Comparison of ENCODE assay signal across 20 mouse cellular contexts in the genomic region with DNA sequence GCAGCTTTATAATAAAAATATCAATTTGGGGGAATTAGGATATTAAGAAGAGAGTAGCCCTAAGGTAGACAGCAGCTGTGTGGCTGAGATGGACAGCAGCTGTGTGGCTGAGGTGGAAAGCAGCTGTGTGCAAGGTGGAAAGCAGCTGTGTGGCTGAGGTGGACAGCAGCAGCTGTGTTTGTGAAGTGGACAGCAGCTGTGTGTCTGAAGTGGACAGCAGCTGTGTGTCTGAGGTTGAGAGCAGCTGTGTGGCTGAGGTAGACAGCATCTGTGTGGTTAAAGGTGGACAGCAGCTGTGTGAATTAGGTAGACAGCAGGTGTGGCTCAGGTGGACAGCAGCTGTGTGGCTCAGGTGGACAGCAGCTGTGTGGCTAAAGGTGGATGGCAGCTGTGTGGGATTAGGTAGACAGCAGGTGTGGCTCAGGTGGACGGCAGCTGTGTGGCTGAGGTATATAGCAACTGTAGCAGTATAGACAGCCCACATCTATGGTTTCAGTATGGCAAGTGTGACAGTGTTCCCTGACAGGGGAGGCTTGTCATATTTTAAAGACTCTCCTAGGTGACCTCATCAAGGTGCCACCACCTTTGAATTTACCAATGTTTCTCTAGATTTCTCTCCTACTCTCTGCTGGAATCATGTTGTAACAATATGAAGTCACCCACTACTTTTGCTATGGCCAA. TPM values are rescaled to one million over a fixed set of nuclear protein-coding genes. Genes with fewer than 3 reads are reported as not detected.
DNase-seq lines count a peak whose midpoint lies in the region; ATAC-seq and TF ChIP-seq lines count a peak whose summit lies in the region.
"Had no signal": no experiment of that assay in that cellular context is flagged by ENCODE, and none has a peak within 500 bp of the region (broad histone marks: within the 10 kb centered on the region; RNA-seq: fewer than 3 reads in every experiment).

No protein-coding gene starts in this region.

- DNase-seq in liver, adult 2 months (ENCODE audit: extremely low read depth, low read depth, low spot score) = no peak
- DNase-seq in liver (no peak), CH12.LX (ENCODE audit: extremely low read depth) (no peak)
- no peak for DNase-seq in liver, embryonic 13.5 days
- DNase-seq: adrenal gland, adult 8-10 months; B cell, adult 2 months; cerebellum, adult 9-10 months; gastrocnemius, adult 2 months; heart, postnatal 4 days; kidney, adult 11 months; lung, adult 2 months; right cerebral cortex, postnatal 14 days; spleen, adult 18-20 months; thymus, postnatal 36 days had no signal

- no peaks in the 10 kb centered on the region for H3K9me3 ChIP-seq in CH12.LX (replicated peaks; ENCODE audit: low read length)
- no peaks in the 10 kb centered on the region for H3K9me3 ChIP-seq in liver, embryonic 13.5 days (replicated peaks)
- no peaks in the 10 kb centered on the region for H3K9me3 ChIP-seq in heart, embryonic 12.5 days (replicated peaks)
- H3K9me3 ChIP-seq: heart, embryonic 13.5 days; midbrain, embryonic 12.5 days had no signal

- peak; percentile 59 for ATAC-seq in liver, embryonic 13.5 days (ENCODE audit: low read depth)
- ATAC-seq in heart, embryonic 12.5 days (ENCODE audit: insufficient number of reproducible peaks, low FRiP score) = no peak
- no peak for ATAC-seq in erythroid progenitor cell, adult 5-6 weeks (replicated peaks; ENCODE audit: low FRiP score, poor library complexity, severe bottlenecking)
- ATAC-seq: hindbrain, postnatal 0 days had no signal

- TF ChIP-seq RAD21 in CH12.LX (IDR thresholded peaks at IDR 0.05; ENCODE audit: low read depth, low read length) = no peak

- in situ Hi-C loops in CH12.LX (cut with MboI; ENCODE audit: low pct_ligation_motif_present, low pct_unique_long_range_greater_than_20kb, low sequenced_read_pairs) = no loop called here

- no peak for TF ChIP-seq CTCF in liver, adult 2 months (IDR thresholded peaks at IDR 0.05; ENCODE audit: low read depth, low read length)
- TF ChIP-seq CTCF in CH12.LX (conservative IDR thresholded peaks at IDR 0.05 in 1 of 2, IDR thresholded peaks at IDR 0.05 in 1 of 2; ENCODE audit: low read depth in 2 of 2, low read length in 2 of 2) = no peak

- peaks cover 5% of the 10 kb centered on the region for H3K4me1 ChIP-seq in liver, adult 2 months (ENCODE audit: control insufficient read depth, insufficient read depth, low read length)
- peaks cover 0 to 4% of the 10 kb centered on the region in 2 experiments; a peak in 1 of 4 replicates for H3K4me1 ChIP-seq in CH12.LX (ENCODE audit: control insufficient read depth in 1 of 2, insufficient read depth in 2 of 2)
- no peaks in the 10 kb centered on the region for H3K4me1 ChIP-seq in liver, embryonic 13.5 days (replicated peaks)
- H3K4me1 ChIP-seq in heart, embryonic 12.5 days (replicated peaks) = 0 out of 2 replicates have a peak, but pooled peaks cover 3% of the 10 kb centered on the region
- H3K4me1 ChIP-seq: midbrain, embryonic 12.5 days had no signal

- no peak for TF ChIP-seq EP300 in CH12.LX (IDR thresholded peaks at IDR 0.05; ENCODE audit: low read length)

- H3K4me3 ChIP-seq in liver, adult 2 months (ENCODE audit: insufficient read depth, low read depth, low read length) = no peak overlapping the region
- H3K4me3 ChIP-seq in CH12.LX (replicated peaks in 1 of 3; ENCODE audit: low read depth in 2 of 3, low read length in 2 of 3, poor library complexity in 1 of 3) (no peak overlapping the region), myocyte (no peak overlapping the region)
- no peak overlapping the region for H3K4me3 ChIP-seq in liver, embryonic 13.5 days (replicated peaks)
- H3K4me3 ChIP-seq in heart, embryonic 12.5 days = no peak overlapping the region
- H3K4me3 ChIP-seq: gastrocnemius, adult 2 months; heart, embryonic 13.5 days; midbrain, embryonic 12.5 days had no signal

- no peaks in the 10 kb centered on the region for H3K27me3 ChIP-seq in liver, adult 2 months (ENCODE audit: control insufficient read depth, insufficient read depth, low read length)
- H3K27me3 ChIP-seq in CH12.LX (replicated peaks) (no peaks in the 10 kb centered on the region), myocyte (ENCODE audit: control insufficient read depth, insufficient read depth, insufficient read length) (no peaks in the 10 kb centered on the region)
- H3K27me3 ChIP-seq in liver, embryonic 13.5 days = no peaks in the 10 kb centered on the region
- peaks cover 10% of the 10 kb centered on the region; the same call in 1 of the 2 replicates for H3K27me3 ChIP-seq in heart, embryonic 12.5 days (replicated peaks)
- H3K27me3 ChIP-seq: heart, embryonic 13.5 days; midbrain, embryonic 12.5 days had no signal

- H3K79me2 ChIP-seq in liver, adult 2 months (ENCODE audit: control insufficient read depth, insufficient read depth, low read length) = no peaks in the 10 kb centered on the region
- H3K79me2 ChIP-seq in CH12.LX (replicated peaks; ENCODE audit: control insufficient read depth, extremely low read depth, insufficient read depth, poor library complexity, severe bottlenecking) (no peaks in the 10 kb centered on the region), myocyte (ENCODE audit: control insufficient read depth, insufficient read depth) (no peaks in the 10 kb centered on the region)

- no peak overlapping the region for H3K4me2 ChIP-seq in CH12.LX (ENCODE audit: insufficient read depth, low read depth, poor library complexity, severe bottlenecking)
- no peak overlapping the region for H3K4me2 ChIP-seq in liver, embryonic 13.5 days
- H3K4me2 ChIP-seq in myocyte (ENCODE audit: low read depth) = no peak overlapping the region
- no peak overlapping the region for H3K4me2 ChIP-seq in heart, embryonic 12.5 days
- H3K4me2 ChIP-seq: heart, embryonic 13.5 days; midbrain, embryonic 12.5 days had no signal

- no peaks in the 10 kb centered on the region for H3K36me3 ChIP-seq in liver, adult 2 months (ENCODE audit: control insufficient read depth, insufficient read depth, low read length)
- H3K36me3 ChIP-seq in CH12.LX (replicated peaks in 1 of 2; ENCODE audit: control insufficient read depth in 1 of 2, insufficient read depth in 1 of 2, low read length in 1 of 2) = no peaks in the 10 kb centered on the region
- no peaks in the 10 kb centered on the region for H3K36me3 ChIP-seq in liver, embryonic 13.5 days
- H3K36me3 ChIP-seq in myocyte (ENCODE audit: control insufficient read depth, insufficient read depth) = no peaks in the 10 kb centered on the region
- H3K36me3 ChIP-seq in heart, embryonic 12.5 days = no peaks in the 10 kb centered on the region
- H3K36me3 ChIP-seq: heart, embryonic 13.5 days; midbrain, embryonic 12.5 days had no signal

- H3K9ac ChIP-seq in liver, adult 2 months (ENCODE audit: low read depth, low read length) = peak overlapping the region; percentile 7; the same call in 1 of the 2 replicates
- no peak overlapping the region for H3K9ac ChIP-seq in CH12.LX (ENCODE audit: insufficient read depth, low read depth)
- no peak overlapping the region for H3K9ac ChIP-seq in liver, embryonic 13.5 days
- no peak overlapping the region for H3K9ac ChIP-seq in heart, embryonic 12.5 days
- H3K9ac ChIP-seq: heart, embryonic 13.5 days; midbrain, embryonic 12.5 days had no signal

- peak overlapping the region; percentile 4; the same call in 1 of the 2 replicates for H3K27ac ChIP-seq in liver, adult 2 months (replicated peaks; ENCODE audit: insufficient read depth, low read depth, low read length)
- H3K27ac ChIP-seq in CH12.LX (ENCODE audit: insufficient read depth, low read depth) = no peak overlapping the region
- peak overlapping the region; percentile 29; the same call in 1 of the 2 replicates for H3K27ac ChIP-seq in liver, embryonic 13.5 days
- no peak overlapping the region for H3K27ac ChIP-seq in heart, embryonic 12.5 days (ENCODE audit: poor library complexity, severe bottlenecking)
- H3K27ac ChIP-seq: gastrocnemius, adult 2 months; heart, embryonic 13.5 days; hindbrain, postnatal 0 days; midbrain, embryonic 12.5 days had no signal

- WGBS in liver, adult 2 months = 57% methylated on average over 1 of the region's 1 CpGs
- WGBS in liver, embryonic 13.5 days (ENCODE audit: insufficient replicate concordance) = 47% methylated on average over 1 of the region's 1 CpGs
- 59% methylated on average over 1 of the region's 1 CpGs for WGBS in heart, embryonic 12.5 days

- no peak for TF ChIP-seq POLR2A in liver, adult 2 months (IDR thresholded peaks at IDR 0.05; ENCODE audit: extremely low read depth, insufficient read depth, low read length)
- no peak for TF ChIP-seq POLR2A in CH12.LX (IDR thresholded peaks at IDR 0.05; ENCODE audit: low read depth, low read length)
- no peak for TF ChIP-seq POLR2A in myocyte (IDR thresholded peaks at IDR 0.05; ENCODE audit: insufficient read length, low read depth)

- dilution Hi-C loops in CH12.LX (cut with MboI; ENCODE audit: extremely low pct_ligation_motif_present, extremely low pct_unique_long_range_greater_than_20kb, low sequenced_read_pairs) = no loop called here

- H3ac ChIP-seq in myocyte (ENCODE audit: control insufficient read depth, insufficient read length) = no peak overlapping the region

TF ChIP-seq in CH12.LX, 34 proteins besides CTCF, POLR2A, EP300 and RAD21:
- TF ChIP-seq TCF12 (IDR thresholded peaks at IDR 0.05; ENCODE audit: low read depth, low read length) (0 out of 2 replicates have a peak, but pooled peaks have one; percentile 16), MYC (IDR thresholded peaks at IDR 0.05; ENCODE audit: low read depth, low read length) (no peak), MAFK (IDR thresholded peaks at IDR 0.05; ENCODE audit: insufficient replicate concordance, low read length) (no peak)

TF ChIP-seq in myocyte, 11 proteins besides CTCF, POLR2A, EP300 and RAD21 (continues in another document):
- TF ChIP-seq TCF12 (IDR thresholded peaks at IDR 0.05; ENCODE audit: insufficient read depth, poor library complexity, severe bottlenecking) (peak; percentile 63), MYOG (IDR thresholded peaks at IDR 0.05; ENCODE audit: control insufficient read depth in 1 of 3, insufficient read depth in 1 of 3, insufficient read length in 2 of 3, low read depth in 2 of 3) (peak in 2 of 3 experiments; percentile 80 to 88), USF1 (IDR thresholded peaks at IDR 0.05; ENCODE audit: low read depth) (no peak), MYOD1 (IDR thresholded peaks at IDR 0.05; ENCODE audit: control insufficient read depth in 1 of 3, insufficient read length in 2 of 3, low read depth in 2 of 3) (peak in 2 of 3 experiments; percentile 85 to 91), CEBPB (IDR thresholded peaks at IDR 0.05; ENCODE audit: insufficient read depth, poor library complexity, severe bottlenecking) (no peak)

RNA-seq across cellular contexts. Expression of gene Ehbp1, which starts 30.7 kb away (rescaled TPM):
- total RNA-seq in liver, adult 2 months (2014; rRNA removed) = 7.7 and 9.5 TPM in 2 replicates
- 1.0 and 1.3 TPM in 2 replicates for polyA plus RNA-seq in liver, adult 2 months (2012; rRNA removed)
- 2.5 TPM in 2 replicates for total RNA-seq in CH12.LX (2012; rRNA removed)
- total RNA-seq in CH12.LX (2014; rRNA removed) = 3.1 and 3.4 TPM in 2 replicates
- 3.2 and 4.0 TPM in 2 replicates for polyA plus RNA-seq in CH12.LX (2012; ENCODE audit: insufficient read length, low read depth)
- 2.0 and 2.6 TPM in 2 replicates for polyA plus RNA-seq in liver, embryonic 13.5 days (2015; fragmentation: Nextera tagmentation; extraction: Ambion mirVana)
- polyA plus RNA-seq in myocyte (2012; fragmentation: generic; extraction: Trizol) = 4.0 TPM
- polyA plus RNA-seq in heart, embryonic 12.5 days (2016; fragmentation: Nextera tagmentation; extraction: Ambion mirVana) = 21.4 and 24.3 TPM in 2 replicates
- total RNA-seq in erythroid progenitor cell, adult 5-6 weeks (2015; ENCODE audit: low replicate concordance) = 2.9 TPM in 1 of 2 replicates, not detected in the other
- 1.4 and 3.7 TPM in 2 replicates for total RNA-seq in erythroid progenitor cell, adult 5-6 weeks (2017; ENCODE audit: low replicate concordance)

Comparison
In these comparisons a context has a peak if more than half of its experiments do, and no peak if none do; other contexts are left out.
1. H3K27ac ChIP-seq: peak in liver, adult 2 months (single experiment) and liver, embryonic 13.5 days (single experiment); none in CH12.LX (single experiment) and heart, embryonic 12.5 days (single experiment).